Mouse (Mus musculus) CD8-positive naive resting alpha-beta T cell, adult 2 months (primary cell): ENCODE results near the gene Cldn5.
A peak's percentile ranks its signal among the peaks of the same experiment; 100 is the strongest.

ENCODE experiments used
- DNase-seq, 2 experiments: peaks; one replicate each; pipeline ENCODE4 v3.0.0; 2022; ENCODE audit warnings: low read depth in 2 of 2, low spot score in 2 of 2

Gene Cldn5

GRCm38 (mm10) chr16:18785025-18785424 is 8.4 kb downstream of the Cldn5 start:
- no peak for DNase-seq

DNA sequence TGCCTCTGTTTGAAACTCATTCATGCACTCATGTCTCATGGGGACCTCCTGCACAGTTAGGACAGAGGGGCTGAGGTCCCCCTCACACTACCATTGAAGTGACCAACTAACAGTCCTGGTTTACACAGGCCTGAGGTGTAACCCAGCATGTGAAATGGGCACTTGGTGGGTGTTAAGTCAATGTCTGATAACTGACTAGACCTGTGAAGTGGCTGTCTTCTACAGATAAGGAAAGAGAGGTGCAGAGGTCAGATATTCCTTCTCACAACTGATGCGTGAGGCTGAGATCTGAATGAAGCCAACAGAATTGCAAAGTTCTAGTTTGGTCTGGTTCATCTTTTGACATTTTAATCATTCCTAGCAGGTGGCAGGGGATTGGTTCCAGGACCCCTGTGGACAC is 8.8 kb downstream of the Cldn5 start:
- no peak for DNase-seq

DNA sequence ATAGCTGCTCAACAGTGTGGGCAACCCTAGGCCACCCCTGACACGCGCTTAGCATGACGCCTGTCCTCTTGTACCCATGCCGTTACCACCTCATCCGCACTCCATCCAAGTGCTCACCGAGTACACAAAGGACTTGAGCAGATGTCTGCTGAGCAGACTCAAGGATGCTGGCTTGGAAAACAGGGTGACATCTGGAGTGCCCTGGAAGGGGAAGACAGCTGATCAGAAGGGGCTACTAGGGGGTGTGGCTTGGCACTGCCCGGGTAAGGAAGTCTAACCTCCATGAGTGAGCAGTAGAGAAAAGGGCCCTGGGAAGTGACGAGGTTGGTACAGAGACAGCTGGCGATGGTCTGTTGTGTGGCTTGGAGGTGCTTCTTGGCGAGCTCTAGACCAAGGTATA is 10.0 kb downstream of the Cldn5 start:
- no peak for DNase-seq

- no peak for DNase-seq
Measured at GRCm38 (mm10) chr16:18788627-18789406, 12.2 kb downstream of the Cldn5 start.

DNA sequence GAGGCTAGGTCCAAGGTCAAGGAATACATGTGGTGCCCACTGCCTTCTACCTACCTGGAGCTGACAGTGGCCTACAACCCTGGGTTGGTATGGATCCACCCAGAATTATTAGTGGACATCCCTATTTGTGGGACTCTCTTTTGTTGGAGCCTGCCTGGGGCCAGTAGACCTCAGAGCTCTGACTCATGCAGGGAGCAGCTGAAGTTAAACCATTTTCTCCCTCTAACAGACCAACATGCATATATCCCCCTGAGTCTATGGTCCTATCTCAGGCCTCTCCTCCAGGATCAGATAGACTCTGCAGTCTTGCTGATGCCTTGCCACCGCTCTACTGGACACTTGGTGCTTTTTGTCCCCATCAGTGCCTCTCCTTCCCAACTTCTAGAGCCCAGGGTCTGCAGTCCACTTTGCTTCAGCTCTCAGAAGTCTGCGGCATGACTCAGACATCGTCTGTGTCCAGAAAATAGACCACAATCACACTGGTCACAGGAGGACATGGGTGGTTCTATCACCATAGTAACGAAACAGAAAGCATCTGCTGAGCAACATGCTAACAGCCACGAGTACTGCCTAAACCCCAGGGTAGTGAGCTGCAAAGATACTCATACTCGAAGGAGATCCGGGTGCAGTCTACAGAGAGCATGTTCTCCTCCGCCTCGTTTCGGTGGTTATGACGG is 18.7 kb downstream of the Cldn5 start:
- no peak for DNase-seq

- no peak for DNase-seq
Measured at GRCm38 (mm10) chr16:18796645-18797044, 20.0 kb downstream of the Cldn5 start.

- no peak for DNase-seq
Measured at GRCm38 (mm10) chr16:18798151-18798550, 21.5 kb downstream of the Cldn5 start.

DNA sequence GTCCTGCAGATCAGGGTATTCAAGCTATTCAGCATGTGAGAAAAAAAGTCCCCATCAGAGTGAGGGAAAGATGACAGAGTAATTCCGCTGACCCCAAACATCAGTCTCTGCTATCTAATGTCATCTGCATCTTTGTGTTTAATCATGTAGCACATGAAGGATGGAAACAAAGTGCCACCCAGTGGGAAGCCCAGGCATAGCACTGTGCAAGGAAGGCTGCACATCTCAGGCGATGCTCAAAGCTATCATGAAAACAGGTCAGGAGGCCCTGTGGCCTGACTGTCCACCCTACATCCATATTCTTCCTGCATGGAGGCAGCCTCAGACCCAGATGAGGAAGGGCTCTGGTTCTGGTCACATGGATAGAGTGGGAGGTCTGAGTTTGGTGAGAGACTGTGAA is 22.2 kb downstream of the Cldn5 start:
- no peak for DNase-seq

- DNase-seq, result no peak
Measured at GRCm38 (mm10) chr16:18805746-18806145, 29.1 kb downstream of the Cldn5 start.

GRCm38 (mm10) chr16:18809001-18809400 is 32.4 kb downstream of the Cldn5 start:
- DNase-seq, result no peak

GRCm38 (mm10) chr16:18811032-18811431 is 34.4 kb downstream of the Cldn5 start:
- peak; percentile 4 to 11 for DNase-seq

DNA sequence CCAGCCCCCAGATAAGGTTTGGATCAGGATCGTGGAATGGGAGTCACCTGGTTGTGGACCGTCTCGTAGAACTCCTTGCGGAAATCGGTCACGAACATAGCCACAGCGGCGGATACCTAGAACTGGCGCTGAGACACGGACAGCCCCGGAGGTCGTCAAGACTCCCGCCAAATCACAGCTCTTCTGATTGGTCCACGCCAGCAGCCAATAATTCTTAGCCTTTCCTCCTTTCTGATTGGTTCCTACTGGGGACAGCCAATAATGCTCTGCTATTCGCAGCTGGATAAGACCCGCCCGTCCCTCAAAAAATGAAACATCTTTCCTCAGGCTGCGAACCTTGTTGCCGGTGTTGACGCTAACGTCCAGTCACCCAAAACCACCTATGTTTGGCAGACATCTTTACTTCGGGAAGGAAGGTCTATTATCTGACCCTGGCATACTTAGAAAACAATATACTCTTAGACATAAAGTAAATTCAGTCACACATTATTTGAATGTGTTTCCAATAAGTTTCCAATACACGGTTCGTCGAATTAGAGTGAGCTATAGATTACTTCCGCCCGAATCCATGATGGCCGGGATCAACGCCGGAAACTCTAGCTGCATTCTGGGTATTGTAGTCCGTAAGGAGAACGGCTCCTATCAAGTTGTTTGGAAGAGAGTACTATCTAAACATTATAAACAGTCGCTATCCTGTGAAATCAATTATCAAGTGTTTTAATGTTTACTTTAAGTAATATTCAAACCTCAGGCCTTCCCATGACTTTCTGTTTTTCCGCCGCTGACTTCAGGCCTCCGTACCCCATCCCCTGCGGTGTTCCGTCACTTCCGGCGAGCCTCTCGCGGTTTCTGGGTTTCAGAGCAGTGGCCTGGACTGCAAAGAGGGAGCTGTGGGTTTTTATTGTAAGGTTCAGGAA is 35.1 kb downstream of the Cldn5 start, which contains the start of the genes Ufd1 and Cdc45:
TSS of gene Ufd1 (plus strand) at position 312 of the 917 bp plus-strand sequence.
TSS of gene Cdc45 (minus strand) at position 520 of the 917 bp plus-strand sequence.
- DNase-seq, result peak; percentile 83 to 85

- DNase-seq, result no peak
Measured at GRCm38 (mm10) chr16:18812385-18812910, 35.8 kb downstream of the Cldn5 start.

DNA sequence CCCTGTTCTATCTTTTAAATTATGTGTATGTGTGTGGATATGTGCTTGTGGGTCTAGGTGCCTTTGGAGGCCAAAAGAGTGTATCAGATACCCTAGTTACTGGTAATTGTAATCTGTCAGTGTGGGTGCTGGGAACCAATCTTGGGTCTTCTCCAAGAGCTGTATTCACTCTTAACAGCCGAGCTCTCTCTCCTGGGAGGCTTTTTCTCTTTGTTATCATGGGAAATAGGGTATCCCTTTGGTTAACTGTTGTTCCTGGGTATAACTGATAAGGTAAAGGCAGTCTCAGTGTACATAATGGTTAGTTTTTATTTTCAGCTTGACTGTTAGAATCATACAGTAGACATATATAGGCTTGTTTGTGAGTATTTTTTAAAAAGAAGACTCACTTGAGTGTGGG is 45.7 kb downstream of the Cldn5 start:
- no peak for DNase-seq

- no peak for DNase-seq
Measured at GRCm38 (mm10) chr16:18822925-18823324, 46.3 kb downstream of the Cldn5 start.
